Mouse (Mus musculus) MEL (cell line): ENCODE measurements at regions not wholly inside any gene's neighbourhood (a gene's known extent, or its start where the extent isn't known, plus 50 kb on each side); places are given as distances from the start of the nearest gene placed in this dataset.

Experiments used
- DNase-seq: peaks from one replicate; pipeline ENCODE4 v3.0.0; 2011; ENCODE audit warnings: low read depth, low spot score
- H3K27ac ChIP-seq: 2 replicates; pipeline ENCODE4 v1.5.1; 2012; ENCODE audit warnings: low read depth, mild to moderate bottlenecking, control low read depth, low read length, moderate library complexity; ENCODE audit not compliant: control insufficient read depth
- H3K27me3 ChIP-seq, 2 experiments: fragments of 150-350 bp in 1 of 2; sonication (generic) in 1 of 2; 2 replicates each; pipeline ENCODE4 v1.6.1; 2012; ENCODE audit warnings: low read length in 2 of 2, mild to moderate bottlenecking in 2 of 2, improper control_type of control experiment in 1 of 2, moderate library complexity in 1 of 2; ENCODE audit not compliant: insufficient read depth in 2 of 2, control insufficient read depth in 1 of 2
- H3K36me3 ChIP-seq, 2 experiments: 2 replicates each; pipeline ENCODE4 v1.6.1; 2012 to 2014; ENCODE audit warnings: low read length in 2 of 2, improper control_type of control experiment in 1 of 2, inconsistent platforms in 1 of 2, mild to moderate bottlenecking in 1 of 2; ENCODE audit not compliant: insufficient read depth in 2 of 2, control insufficient read depth in 1 of 2
- H3K4me1 ChIP-seq, 2 experiments: fragments of 150-350 bp in 1 of 2; sonication (generic) in 1 of 2; 2 replicates each; pipeline ENCODE4 v1.6.1; 2012; ENCODE audit warnings: low read length in 2 of 2, improper control_type of control experiment in 1 of 2, mild to moderate bottlenecking in 1 of 2; ENCODE audit not compliant: insufficient read depth in 2 of 2, control insufficient read depth in 1 of 2
- H3K4me3 ChIP-seq, 2 experiments: fragments of 150-350 bp in 1 of 2; sonication (generic) in 1 of 2; 2 replicates each; pipeline ENCODE4 v1.5.1; 2012; ENCODE audit warnings: low read depth in 2 of 2, low read length in 2 of 2, mild to moderate bottlenecking in 2 of 2, moderate library complexity in 2 of 2, control low read depth in 1 of 2, improper control_type of control experiment in 1 of 2; ENCODE audit not compliant: control insufficient read depth in 1 of 2, insufficient read depth in 1 of 2
- H3K79me2 ChIP-seq: 2 replicates; pipeline ENCODE4 v1.6.1; 2012; ENCODE audit warnings: mild to moderate bottlenecking, low read length, moderate library complexity; ENCODE audit not compliant: control insufficient read depth, poor library complexity, insufficient read depth
- H3K9ac ChIP-seq: 2 replicates; pipeline ENCODE4 v1.6.1; 2012; ENCODE audit warnings: low read depth, mild to moderate bottlenecking, control low read depth, low read length, moderate library complexity; ENCODE audit not compliant: control insufficient read depth, poor library complexity, severe bottlenecking
- H3K9me3 ChIP-seq: fragments of 150-350 bp; sonication (generic); replicated peaks from 2 replicates; pipeline ENCODE4 v1.6.1; 2012; ENCODE audit warnings: mild to moderate bottlenecking, low read length, improper control_type of control experiment, moderate library complexity; ENCODE audit not compliant: insufficient read depth
- CHD1 ChIP-seq: IDR thresholded peaks from 2 replicates; pipeline ENCODE4 v1.6.1; 2012; ENCODE audit warnings: low read depth, mild to moderate bottlenecking, inconsistent platforms, low read length, improper control_type of control experiment
- CTCF ChIP-seq, 3 experiments: IDR thresholded peaks in 2 of 3; conservative IDR thresholded peaks in 1 of 3; 2 replicates each; pipeline ENCODE4 v1.5.1; 2011 to 2012; ENCODE audit warnings: low read length in 3 of 3, low read depth in 2 of 3, mild to moderate bottlenecking in 2 of 3, improper control_type of control experiment in 1 of 3, inconsistent platforms in 1 of 3, mixed read lengths in 1 of 3, moderate library complexity in 1 of 3; ENCODE audit not compliant: control insufficient read depth in 1 of 3, insufficient read depth in 1 of 3, poor library complexity in 1 of 3, severe bottlenecking in 1 of 3
- E2F4 ChIP-seq: IDR thresholded peaks from 2 replicates; pipeline ENCODE4 v1.6.1; 2011; ENCODE audit warnings: low read depth, low read length, improper control_type of control experiment, borderline replicate concordance
- GATA1 ChIP-seq: IDR thresholded peaks from 2 replicates; pipeline ENCODE4 v1.6.1; 2011; ENCODE audit warnings: low read depth, low read length, improper control_type of control experiment
- JUND ChIP-seq: IDR thresholded peaks from 2 replicates; pipeline ENCODE4 v1.6.1; 2011; ENCODE audit warnings: low read depth, mild to moderate bottlenecking, improper control_type of control experiment, low read length
- KAT2A ChIP-seq: conservative IDR thresholded peaks from 2 replicates; pipeline ENCODE4 v1.6.1; 2012; ENCODE audit warnings: low read depth, low read length, improper control_type of control experiment, inconsistent platforms
- MAFK ChIP-seq: IDR thresholded peaks from 2 replicates; pipeline ENCODE4 v1.6.1; 2011; ENCODE audit warnings: low read depth, mild to moderate bottlenecking, low read length, improper control_type of control experiment, borderline replicate concordance
- MXI1 ChIP-seq: IDR thresholded peaks from 2 replicates; pipeline ENCODE4 v1.6.1; 2011; ENCODE audit warnings: mild to moderate bottlenecking, low read depth, low read length, improper control_type of control experiment
- MYB ChIP-seq: IDR thresholded peaks from 2 replicates; pipeline ENCODE4 v1.6.1; 2011; ENCODE audit warnings: mild to moderate bottlenecking, low read depth, low read length, improper control_type of control experiment
- NELFE ChIP-seq: IDR thresholded peaks from 2 replicates; pipeline ENCODE4 v1.6.1; 2011; ENCODE audit warnings: low read depth, low read length, improper control_type of control experiment
- POLR2AphosphoS2 ChIP-seq: IDR thresholded peaks from 2 replicates; pipeline ENCODE4 v1.6.1; 2011; ENCODE audit warnings: low read length, improper control_type of control experiment
- POLR2AphosphoS5 ChIP-seq: IDR thresholded peaks from 2 replicates; pipeline ENCODE4 v1.6.1; 2012; ENCODE audit warnings: low read depth, borderline replicate concordance, mild to moderate bottlenecking, inconsistent platforms, low read length, moderate library complexity, mixed read lengths
- RCOR1 ChIP-seq: IDR thresholded peaks from 2 replicates; pipeline ENCODE4 v1.6.1; 2012; ENCODE audit warnings: low read depth, mild to moderate bottlenecking, inconsistent platforms, low read length, improper control_type of control experiment
- SIN3A ChIP-seq: IDR thresholded peaks from 2 replicates; pipeline ENCODE4 v1.6.1; 2012; ENCODE audit warnings: low read length, improper control_type of control experiment, inconsistent platforms
- TAL1 ChIP-seq: IDR thresholded peaks from 2 replicates; pipeline ENCODE4 v1.6.1; 2012; ENCODE audit warnings: mild to moderate bottlenecking, inconsistent platforms, low read length, moderate library complexity, mixed read lengths
- TCF12 ChIP-seq: IDR thresholded peaks from 2 replicates; pipeline ENCODE4 v1.6.1; 2014; ENCODE audit warnings: low read depth, mild to moderate bottlenecking, inconsistent platforms, low read length, improper control_type of control experiment, moderate library complexity
- UBTF ChIP-seq: IDR thresholded peaks from 2 replicates; pipeline ENCODE4 v1.6.1; 2012; ENCODE audit warnings: low read depth, mild to moderate bottlenecking, inconsistent platforms, low read length, improper control_type of control experiment, moderate library complexity, borderline replicate concordance; ENCODE audit not compliant: insufficient read depth
- USF1 ChIP-seq: IDR thresholded peaks from 2 replicates; pipeline ENCODE4 v1.6.1; 2014; ENCODE audit warnings: low read depth, mild to moderate bottlenecking, inconsistent platforms, low read length, improper control_type of control experiment, moderate library complexity
- USF2 ChIP-seq, 2 experiments: IDR thresholded peaks; 2 replicates each; pipeline ENCODE4 v1.6.1; 2011 to 2012; ENCODE audit warnings: improper control_type of control experiment in 2 of 2, low read length in 2 of 2, borderline replicate concordance in 1 of 2, inconsistent platforms in 1 of 2, low read depth in 1 of 2, mild to moderate bottlenecking in 1 of 2; ENCODE audit not compliant: insufficient read depth in 1 of 2
- ZKSCAN1 ChIP-seq: IDR thresholded peaks from 2 replicates; pipeline ENCODE4 v1.6.1; 2012; ENCODE audit warnings: low read depth, mild to moderate bottlenecking, inconsistent platforms, low read length, improper control_type of control experiment, moderate library complexity
- ZMIZ1 ChIP-seq: IDR thresholded peaks from 2 replicates; pipeline ENCODE4 v1.6.1; 2012; ENCODE audit warnings: low read depth, mild to moderate bottlenecking, inconsistent platforms, low read length, improper control_type of control experiment, moderate library complexity
- ZNF384 ChIP-seq: IDR thresholded peaks from 2 replicates; pipeline ENCODE4 v1.6.1; 2012; ENCODE audit warnings: low read depth, mild to moderate bottlenecking, inconsistent platforms, low read length, improper control_type of control experiment

DNA sequence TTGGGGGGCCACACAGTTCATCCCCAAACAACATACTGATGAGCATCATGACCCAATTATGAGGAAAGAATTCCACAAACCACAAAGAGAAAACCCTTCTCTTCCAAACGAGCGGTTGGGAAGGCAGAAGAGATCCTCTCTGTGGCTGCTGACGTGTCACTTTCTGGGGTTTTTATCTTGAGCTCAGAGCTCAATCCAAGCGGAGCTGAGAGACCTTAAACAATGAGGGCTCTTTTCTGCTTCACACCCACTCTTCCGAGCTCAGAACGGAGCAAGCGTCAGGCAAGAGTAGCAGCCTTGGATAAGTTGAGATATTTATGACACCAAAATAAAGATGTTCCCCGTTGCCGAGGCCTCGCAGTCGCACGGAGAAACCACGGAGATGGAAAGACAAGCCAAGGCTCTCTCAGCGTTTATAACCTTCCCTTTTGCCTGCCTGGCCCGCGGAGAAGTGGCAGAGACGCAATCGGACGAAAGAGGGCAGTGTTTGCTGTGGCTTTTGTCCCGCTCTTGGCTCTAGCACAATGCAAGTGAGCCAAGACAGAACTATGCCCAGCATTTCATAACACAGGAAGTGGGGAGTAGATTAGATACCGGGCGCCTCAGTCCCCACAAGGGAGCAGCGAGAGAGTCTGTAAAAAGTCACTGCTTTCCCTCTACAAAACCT, 100.7 kb downstream of the Chic2 start (continued):
- no peak for TF ChIP-seq USF1
- TF ChIP-seq USF2 (IDR thresholded peaks at IDR 0.05; ENCODE audit: borderline replicate concordance in 1 of 2, insufficient read depth in 1 of 2, low read depth in 1 of 2, low read length in 2 of 2) = no peak
- no peak for TF ChIP-seq KAT2A

GRCm38 (mm10) chr5:74941426-74941825, 103.1 kb downstream of the Chic2 start:
- Histone ChIP-seq H3K27ac (no peak overlapping the region), H3K36me3 (peaks cover 0 to 5% of the 10 kb centered on the region in 2 experiments; a peak in 2 of 4 replicates), H3K4me3 (no peak overlapping the region), H3K79me2 (no peaks in the 10 kb centered on the region), H3K9ac (no peak overlapping the region), H3K9me3 (no peaks in the 10 kb centered on the region), H3K4me1 (peaks cover 0 to 11% of the 10 kb centered on the region in 2 experiments; a peak in 2 of 4 replicates), H3K27me3 (peaks cover 14 to 15% of the 10 kb centered on the region in 2 experiments)
- TF ChIP-seq RCOR1 (no peak), ZMIZ1 (no peak), JUND (no peak), MYB (no peak), POLR2AphosphoS2 (no peak), ZKSCAN1 (no peak), SIN3A (no peak), USF1 (no peak), TCF12 (no peak), ZNF384 (no peak), E2F4 (no peak), GATA1 (no peak), NELFE (no peak), TAL1 (no peak), MXI1 (no peak), CTCF (IDR thresholded peaks at IDR 0.05 in 2 of 3, conservative IDR thresholded peaks at IDR 0.05 in 1 of 3; ENCODE audit: control insufficient read depth in 1 of 3, insufficient read depth in 1 of 3, low read depth in 2 of 3, low read length in 3 of 3, poor library complexity in 1 of 3, severe bottlenecking in 1 of 3) (no peak), CHD1 (no peak), POLR2AphosphoS5 (no peak), MAFK (no peak), UBTF (no peak)
- DNase-seq = no peak
